Mouse (Mus musculus) myocyte (in vitro differentiated cells): ENCODE results near the gene Olfr523.

Experiments used
- CEBPB ChIP-seq: IDR thresholded peaks from 2 replicates; pipeline ENCODE4 v1.6.1; 2011; ENCODE audit warnings: mild to moderate bottlenecking, moderate library complexity; ENCODE audit not compliant: poor library complexity, insufficient read depth, severe bottlenecking
- E2F4 ChIP-seq: IDR thresholded peaks from one replicate; pipeline ENCODE4 v1.6.1; 2011; ENCODE audit warnings: mild to moderate bottlenecking, control low read depth, moderate library complexity; ENCODE audit not compliant: insufficient read depth
- MAX ChIP-seq: IDR thresholded peaks from one replicate; pipeline ENCODE4 v1.6.1; 2011; ENCODE audit warnings: low read depth, mild to moderate bottlenecking, control low read depth
- MYOD1 ChIP-seq, 3 experiments: IDR thresholded peaks; one replicate each; pipeline ENCODE4 v1.6.1; 2011; ENCODE audit warnings: control low read depth in 2 of 3, low read depth in 2 of 3, mild to moderate bottlenecking in 2 of 3, moderate library complexity in 1 of 3; ENCODE audit not compliant: insufficient read length in 2 of 3, control insufficient read depth in 1 of 3
- MYOG ChIP-seq, 3 experiments: IDR thresholded peaks; one replicate each; pipeline ENCODE4 v1.6.1; 2011; ENCODE audit warnings: control low read depth in 2 of 3, low read depth in 2 of 3, mild to moderate bottlenecking in 2 of 3; ENCODE audit not compliant: insufficient read length in 2 of 3, control insufficient read depth in 1 of 3, insufficient read depth in 1 of 3
- POLR2A ChIP-seq: IDR thresholded peaks from one replicate; pipeline ENCODE4 v1.6.1; 2011; ENCODE audit warnings: low read depth, mild to moderate bottlenecking, control low read depth, moderate library complexity; ENCODE audit not compliant: insufficient read length
- POLR2AphosphoS2 ChIP-seq: IDR thresholded peaks from one replicate; pipeline ENCODE4 v1.6.1; 2011; ENCODE audit warnings: low read depth, control low read depth; ENCODE audit not compliant: insufficient read length
- REST ChIP-seq: IDR thresholded peaks from one replicate; pipeline ENCODE4 v1.6.1; 2011; ENCODE audit warnings: mild to moderate bottlenecking, control low read depth, moderate library complexity; ENCODE audit not compliant: insufficient read depth, insufficient read length
- TCF12 ChIP-seq: IDR thresholded peaks from one replicate; pipeline ENCODE4 v1.6.1; 2011; ENCODE audit warnings: mild to moderate bottlenecking, control low read depth; ENCODE audit not compliant: poor library complexity, insufficient read depth, severe bottlenecking
- USF1 ChIP-seq: IDR thresholded peaks from one replicate; pipeline ENCODE4 v1.6.1; 2011; ENCODE audit warnings: low read depth, mild to moderate bottlenecking, control low read depth, moderate library complexity

- TF ChIP-seq MAX (no peak), POLR2A (no peak), E2F4 (no peak), POLR2AphosphoS2 (no peak), USF1 (no peak), REST (no peak), TCF12 (no peak), MYOG (IDR thresholded peaks at IDR 0.05; ENCODE audit: control insufficient read depth in 1 of 3, insufficient read depth in 1 of 3, insufficient read length in 2 of 3, low read depth in 2 of 3) (no peak), MYOD1 (IDR thresholded peaks at IDR 0.05; ENCODE audit: control insufficient read depth in 1 of 3, insufficient read length in 2 of 3, low read depth in 2 of 3) (no peak), CEBPB (no peak)
Measured at GRCm38 (mm10) chr7:140172936-140173335, at the start of gene Olfr523.
